Mouse (Mus musculus): ENCODE results near the gene Mindy3. TPM values are rescaled to one million over a fixed set of nuclear protein-coding genes. Genes with fewer than 3 reads are reported as not detected.

Mindy3 gene
- total RNA-seq, 4 experiments from 2014 or later: 13.0 to 18.8 (median 14.6) TPM

DNA sequence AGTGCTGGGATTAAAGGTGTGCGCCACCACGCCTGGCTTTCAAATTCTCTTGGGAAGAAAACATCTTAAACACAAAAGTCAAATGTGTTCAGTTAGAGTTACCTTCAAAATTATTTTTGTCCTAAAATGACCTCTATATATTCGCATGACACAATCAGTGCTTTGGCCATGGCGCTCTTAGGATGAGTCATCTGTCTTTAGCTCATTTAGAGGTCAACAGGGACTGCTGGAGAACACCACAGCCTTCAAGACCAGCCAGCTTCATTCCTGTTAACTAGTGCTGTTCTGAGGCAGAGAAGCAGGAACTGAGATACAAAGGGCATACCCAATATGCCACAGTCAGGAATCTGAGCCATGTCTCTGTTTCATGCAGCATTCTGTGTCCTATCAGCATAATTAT is 47.9 kb downstream of the Mindy3 start:
- DNase-seq (ENCODE audit: low spot score): no peak

DNA sequence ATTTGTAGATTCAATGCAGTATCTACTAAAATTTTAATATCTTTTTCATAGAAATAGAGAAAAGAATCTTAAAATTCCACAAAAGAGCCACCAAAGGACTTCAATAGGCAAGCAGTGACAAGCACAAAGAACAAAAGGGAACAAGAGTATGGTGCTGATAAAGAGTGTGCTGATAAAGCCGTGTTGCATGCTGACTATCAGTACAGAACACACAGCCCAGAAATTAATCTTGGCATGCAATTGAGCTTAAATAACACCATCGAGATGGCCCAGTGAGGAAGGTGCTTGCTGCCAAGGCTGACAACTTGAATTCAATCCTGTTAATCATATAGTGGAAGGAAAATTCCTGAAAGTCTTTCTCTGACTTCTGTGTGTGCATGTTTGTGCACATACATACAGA is 50.8 kb downstream of the Mindy3 start:
- no peak for DNase-seq (ENCODE audit: low spot score)

GRCm38 (mm10) chr2:12368016-12368415 is 51.3 kb downstream of the Mindy3 start:
- DNase-seq (ENCODE audit: low spot score): no peak

DNA sequence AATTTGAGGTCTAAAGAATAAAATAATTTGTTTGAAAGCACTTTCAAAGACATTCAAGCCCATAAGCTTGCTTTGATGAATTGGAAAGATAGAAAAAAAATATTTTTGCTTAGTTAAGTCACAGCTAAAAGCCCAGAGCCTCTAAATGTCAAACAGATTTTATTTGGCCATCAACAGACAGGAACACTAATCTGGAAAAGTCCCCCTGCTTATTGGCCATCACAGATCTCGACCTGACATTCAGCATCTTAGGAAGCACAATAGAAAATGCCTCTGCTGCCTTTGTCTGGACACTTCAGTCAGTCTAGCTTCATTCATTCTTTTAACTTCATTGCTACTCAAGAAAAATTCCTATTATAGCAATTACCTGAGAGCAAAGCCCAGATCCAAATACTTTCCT is 58.0 kb downstream of the Mindy3 start:
- DNase-seq (ENCODE audit: low spot score): no peak

DNA sequence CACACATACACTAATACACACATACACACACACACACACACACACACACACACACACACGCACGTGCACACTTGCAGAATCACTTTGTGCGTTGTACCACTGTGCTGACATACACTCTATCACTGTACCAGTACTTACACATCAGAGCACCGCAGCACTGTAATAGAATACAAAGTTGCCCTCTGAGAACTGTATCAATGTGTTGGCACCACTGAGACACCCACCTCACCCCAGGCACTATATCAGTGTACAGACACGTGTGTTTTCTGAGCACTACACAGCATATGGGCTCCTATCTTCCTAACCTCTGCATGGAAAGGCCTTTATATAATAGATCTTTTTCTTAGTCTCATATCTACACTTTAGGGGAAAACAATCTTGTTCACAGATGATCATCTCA is 64.4 kb downstream of the Mindy3 start:
- DNase-seq (ENCODE audit: low spot score): no peak

- no peak for DNase-seq (ENCODE audit: low spot score)
Observed at GRCm38 (mm10) chr2:12348914-12349313, 70.4 kb downstream of the Mindy3 start.

DNA sequence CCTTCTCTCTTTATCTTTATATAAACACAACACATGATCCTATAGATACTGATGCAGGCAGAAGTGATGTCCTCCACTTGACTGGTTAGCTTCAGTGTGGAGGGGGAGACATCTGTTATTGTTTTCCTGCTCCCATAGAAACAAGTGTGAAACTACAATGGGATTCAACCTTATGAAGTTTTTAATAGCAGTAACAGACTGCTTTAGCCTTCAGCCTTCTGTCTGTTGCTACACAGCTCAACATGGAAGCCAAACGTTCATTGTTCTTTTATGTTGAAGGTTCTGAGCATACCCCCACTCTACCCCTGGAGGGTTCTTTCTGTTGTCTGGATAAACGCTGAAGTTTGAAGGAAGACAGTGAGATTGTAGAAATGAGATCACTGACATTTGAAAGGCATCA is 87.3 kb downstream of the Mindy3 start:
- no peak for DNase-seq (ENCODE audit: low spot score)

GRCm38 (mm10) chr2:12329620-12330019 is 89.7 kb downstream of the Mindy3 start:
- no peak for DNase-seq (ENCODE audit: low spot score)

- DNase-seq (ENCODE audit: low spot score): no peak
Observed at GRCm38 (mm10) chr2:12329068-12329407, 90.2 kb downstream of the Mindy3 start.

DNA sequence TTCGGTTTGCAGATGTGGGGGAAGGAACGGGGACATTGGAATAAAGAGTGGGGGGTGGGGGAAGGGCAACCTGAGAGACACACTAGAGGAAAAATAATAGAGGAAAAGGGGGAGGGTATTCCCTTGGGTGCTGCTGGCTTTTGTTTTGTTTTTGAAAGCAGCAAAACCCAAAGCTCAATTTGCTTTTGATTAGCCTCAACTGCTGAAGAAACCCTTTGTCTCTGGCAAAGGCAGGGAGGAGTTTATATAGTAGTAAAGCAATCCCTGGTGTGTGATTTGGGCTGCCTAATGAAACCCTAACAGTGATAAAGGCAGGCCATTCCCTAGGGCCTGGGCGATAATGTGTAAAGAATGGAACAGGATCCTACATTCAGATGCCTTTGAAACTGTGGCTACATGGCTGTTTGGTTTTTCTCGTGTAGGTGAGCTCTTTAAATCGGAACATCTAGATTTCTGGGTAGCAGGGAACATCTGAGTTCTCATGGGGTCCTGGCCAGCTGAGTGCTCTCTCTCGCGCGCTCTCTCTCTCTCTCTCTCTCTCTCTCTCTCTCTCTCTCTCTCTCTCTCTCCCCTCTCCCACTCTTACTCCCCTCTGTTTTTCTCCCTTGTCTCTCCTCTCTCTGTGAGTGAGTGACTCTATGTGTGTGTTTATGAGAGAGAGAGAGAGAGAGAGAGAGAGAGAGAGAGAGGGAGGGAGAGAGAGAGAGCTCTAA is 90.8 kb downstream of the Mindy3 start:
- DNase-seq (ENCODE audit: low spot score): no peak

DNA sequence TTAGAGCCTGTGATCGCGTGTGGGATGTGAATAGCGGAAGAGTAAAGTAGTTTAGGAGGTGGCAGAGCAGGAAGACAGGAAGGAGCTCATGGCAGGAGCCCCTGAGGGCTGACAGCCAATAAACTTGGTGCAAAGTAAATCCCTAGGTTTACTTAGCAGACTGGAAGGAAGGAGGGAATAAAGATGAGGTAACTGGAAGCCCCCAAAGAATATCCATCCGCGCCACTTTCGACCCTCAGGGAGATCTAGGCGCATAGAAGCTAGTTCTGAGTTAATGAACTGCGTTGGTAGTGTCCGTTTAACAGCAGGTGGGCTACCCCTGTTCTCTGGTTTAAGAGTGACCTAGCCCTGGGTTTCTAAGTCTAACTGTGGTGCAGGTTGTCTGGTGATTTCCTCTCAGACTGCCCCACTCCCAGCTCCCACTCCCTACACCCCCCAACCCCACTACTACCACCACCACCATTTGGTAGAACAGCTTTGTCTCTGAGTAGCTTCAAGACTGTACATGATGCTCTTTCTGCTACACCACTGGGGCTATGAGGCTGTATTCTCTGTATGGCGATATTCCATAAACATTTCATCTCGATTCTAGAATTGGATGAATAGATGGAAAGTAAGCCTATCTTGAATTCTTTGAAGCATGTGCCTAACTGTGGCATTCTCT is 91.4 kb downstream of the Mindy3 start:
- no peak for DNase-seq (ENCODE audit: low spot score)

GRCm38 (mm10) chr2:12327216-12327615 is 92.1 kb downstream of the Mindy3 start:
- DNase-seq (ENCODE audit: low spot score): no peak

DNA sequence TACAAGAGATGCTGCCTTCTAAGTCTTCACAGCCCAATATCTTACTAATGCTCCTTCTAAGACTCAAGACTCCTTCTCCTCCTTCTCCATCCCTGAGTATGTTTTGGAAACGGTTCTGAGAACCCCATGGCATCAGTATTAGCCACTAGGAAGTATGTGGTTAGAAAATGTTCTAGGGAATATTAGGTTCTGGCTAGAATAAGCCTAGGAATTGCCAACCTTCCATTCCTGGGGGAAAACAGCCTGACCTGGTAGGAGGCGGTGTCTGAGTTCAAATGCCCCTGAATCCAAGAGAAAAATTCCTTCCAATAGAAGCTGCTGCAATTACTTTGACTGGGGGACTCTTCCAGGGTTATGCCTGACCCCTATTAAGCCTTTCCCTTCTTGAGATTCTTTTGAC is 93.4 kb downstream of the Mindy3 start:
- DNase-seq (ENCODE audit: low spot score): peak; percentile 54

- peak; percentile 90 for DNase-seq (ENCODE audit: low spot score)
Observed at GRCm38 (mm10) chr2:12325417-12325816, 93.9 kb downstream of the Mindy3 start.

DNA sequence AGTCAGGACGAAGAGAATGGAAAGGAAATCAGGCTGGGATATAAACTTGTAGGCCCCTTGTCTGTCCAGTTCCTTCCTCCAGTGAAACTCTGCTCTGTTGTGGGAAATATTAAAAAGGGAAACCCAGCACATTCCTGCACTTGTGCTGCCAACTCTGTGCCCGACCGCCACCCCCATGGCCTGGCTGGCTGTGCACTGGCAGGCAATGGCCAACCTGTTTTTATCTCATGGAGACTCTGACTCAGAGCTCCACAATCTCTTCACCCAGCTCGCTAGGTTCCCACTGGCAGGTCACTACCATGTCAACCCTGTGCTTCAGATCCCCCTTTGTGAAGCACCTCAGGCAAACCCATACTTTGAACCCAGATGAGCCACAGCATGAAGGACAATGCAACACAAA is 98.4 kb downstream of the Mindy3 start:
- no peak for DNase-seq (ENCODE audit: low spot score)

DNA sequence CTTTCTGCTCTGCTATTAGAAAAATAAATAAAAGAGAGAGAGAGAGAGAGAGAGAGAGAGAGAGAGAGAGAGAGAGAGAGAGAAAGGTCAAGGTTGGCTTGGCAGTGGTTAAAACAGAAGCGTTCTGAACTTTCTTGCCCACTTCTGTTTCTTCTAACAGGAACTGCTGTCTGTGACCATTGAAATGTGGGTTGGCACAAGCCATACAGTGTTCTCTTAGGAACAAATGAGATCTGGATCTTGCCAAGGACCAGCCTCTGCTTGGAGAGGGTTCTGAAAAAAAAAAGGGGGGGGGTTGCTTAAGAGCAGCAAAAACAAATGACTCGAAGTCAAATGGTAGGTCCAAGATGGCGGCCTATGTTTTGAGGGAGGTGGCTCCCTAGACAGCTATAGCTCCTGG is 100.6 kb downstream of the Mindy3 start:
- DNase-seq (ENCODE audit: low spot score): no peak

- DNase-seq (ENCODE audit: low spot score): peak; percentile 50
Observed at GRCm38 (mm10) chr2:12318036-12318435, 101.2 kb downstream of the Mindy3 start.

DNA sequence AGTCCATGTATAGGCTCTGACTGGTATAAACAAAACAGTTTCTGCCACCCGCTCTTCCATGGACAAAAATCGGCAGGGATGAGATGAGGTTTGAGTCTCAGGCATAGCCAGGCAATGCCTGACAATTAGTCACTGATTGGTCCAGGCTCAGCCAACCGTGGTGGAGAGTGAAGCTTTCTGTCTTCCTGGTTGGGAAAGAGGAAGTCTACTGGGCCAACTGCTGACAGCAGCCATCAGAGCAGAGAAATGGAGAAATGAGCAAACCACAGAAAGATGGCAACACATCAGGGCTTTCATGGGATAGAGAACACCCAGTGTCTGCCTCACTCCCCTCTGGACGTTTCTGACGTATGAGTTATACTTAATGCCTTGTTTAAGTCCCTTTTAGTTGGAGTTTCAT is 101.9 kb downstream of the Mindy3 start:
- DNase-seq (ENCODE audit: low spot score): peak; percentile 68

DNA sequence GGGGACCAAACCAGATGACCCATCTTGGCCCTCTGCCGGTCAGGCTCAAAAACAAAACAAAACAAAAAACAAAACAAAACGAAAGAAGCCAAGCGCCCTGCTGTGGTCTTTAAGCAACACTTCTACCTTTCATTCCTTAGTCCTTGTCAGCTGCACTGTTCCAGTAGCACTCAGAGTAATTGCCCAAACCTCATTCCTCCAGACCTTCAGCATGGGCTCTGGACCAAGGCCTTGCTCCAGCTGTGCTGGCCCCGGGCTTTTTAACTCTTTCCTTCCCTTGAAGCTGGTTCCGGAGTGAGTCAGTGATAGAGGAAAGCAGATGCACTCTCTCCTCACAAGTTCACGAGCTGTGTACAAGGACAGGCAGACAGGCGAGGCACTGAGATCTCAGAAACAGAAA is 102.9 kb downstream of the Mindy3 start:
- DNase-seq (ENCODE audit: low spot score): peak; percentile 53

DNA sequence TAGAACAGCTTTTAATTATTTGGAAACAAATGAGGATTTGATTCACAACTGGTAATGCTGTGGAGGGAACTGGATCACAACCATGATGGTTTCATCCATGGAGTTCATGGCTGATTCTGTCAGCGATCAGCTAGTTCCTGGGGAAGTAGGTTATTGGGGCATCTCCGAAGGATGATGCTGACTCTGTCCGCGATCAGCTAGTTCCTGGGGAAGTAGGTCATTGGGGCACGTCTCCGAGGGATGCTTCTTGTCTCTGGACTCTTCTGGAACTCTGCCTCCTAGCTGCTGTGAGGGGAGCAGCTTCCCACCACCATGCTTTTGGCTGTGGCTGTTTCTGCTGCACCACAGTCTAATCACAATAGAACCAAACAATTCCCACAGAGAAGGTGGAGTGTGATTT is 105.2 kb downstream of the Mindy3 start:
- DNase-seq (ENCODE audit: low spot score): no peak

- DNase-seq (ENCODE audit: low spot score): no peak
Observed at GRCm38 (mm10) chr2:12308466-12308865, 110.8 kb downstream of the Mindy3 start.

GRCm38 (mm10) chr2:12307311-12307710 is 112.0 kb downstream of the Mindy3 start:
- DNase-seq (ENCODE audit: low spot score): peak; percentile 35

GRCm38 (mm10) chr2:12305064-12305650 is 114.1 kb downstream of the Mindy3 start:
- DNase-seq (ENCODE audit: low spot score): no peak
